Mouse (Mus musculus) R1 (cell line): ENCODE data around the gene Ptpn4.

Experiments used
- DNase-seq: peaks from one replicate; pipeline ENCODE4 v3.0.0-alpha.2; 2018; ENCODE audit warnings: low read depth, low spot score

Ptpn4 gene

GRCm38 (mm10) chr1:119646356-119646755 is 191.1 kb downstream of the Ptpn4 start:
- no peak for DNase-seq

- DNase-seq = peak; percentile 80
These were observed 195.0 kb downstream of the Ptpn4 start for GRCm38 (mm10) chr1:119642367-119642766.

GRCm38 (mm10) chr1:119641090-119641812 is 196.2 kb downstream of the Ptpn4 start:
- no peak for DNase-seq

- DNase-seq = no peak
These were observed 197.4 kb downstream of the Ptpn4 start for GRCm38 (mm10) chr1:119640006-119640405.

- no peak for DNase-seq
These were observed 200.0 kb downstream of the Ptpn4 start for GRCm38 (mm10) chr1:119637188-119638023.

- peak; percentile 66 for DNase-seq
These were observed 202.7 kb downstream of the Ptpn4 start for GRCm38 (mm10) chr1:119634746-119635145.

- DNase-seq = no peak
These were observed 207.0 kb downstream of the Ptpn4 start for GRCm38 (mm10) chr1:119630428-119630827.

- DNase-seq = no peak
These were observed 210.6 kb downstream of the Ptpn4 start for GRCm38 (mm10) chr1:119626837-119627236.

GRCm38 (mm10) chr1:119624444-119624843 is 213.0 kb downstream of the Ptpn4 start:
- DNase-seq = no peak

- no peak for DNase-seq
These were observed 232.0 kb downstream of the Ptpn4 start for GRCm38 (mm10) chr1:119605396-119605795.
